Mouse (Mus musculus) liver, postnatal 0 days (tissue): ENCODE results near the gene Pdik1l. TPM values are rescaled to one million over a fixed set of nuclear protein-coding genes. Genes with fewer than 3 reads are reported as not detected.

Experiments
- ATAC-seq: fragments of 200-750 bp; cut with Nextera tagmentation; 2 replicates; pipeline ENCODE4 v1.8.0; 2017; ENCODE audit warnings: mild to moderate bottlenecking, moderate library complexity
- DNase-seq: peaks from one replicate; pipeline ENCODE4 v3.0.0-alpha.2; 2016
- H3K27ac ChIP-seq: fragments of 300-500 bp; sonication (generic); 2 replicates; pipeline ENCODE4 v1.5.1; 2014; ENCODE audit warnings: antibody characterized with exemption, moderate library complexity, mild to moderate bottlenecking, low read depth
- H3K27me3 ChIP-seq: fragments of 300-500 bp; sonication (generic); 2 replicates; pipeline ENCODE4 v1.6.1; 2014; ENCODE audit warnings: low read length, control low read depth, mixed read lengths; ENCODE audit not compliant: insufficient read depth
- H3K36me3 ChIP-seq: fragments of 300-500 bp; sonication (generic); replicated peaks from 2 replicates; pipeline ENCODE4 v1.6.1; 2014; ENCODE audit warnings: mild to moderate bottlenecking, control low read depth, low read length, moderate library complexity, mixed read lengths; ENCODE audit not compliant: insufficient read depth
- H3K4me1 ChIP-seq: fragments of 300-500 bp; sonication (generic); 2 replicates; pipeline ENCODE4 v1.6.1; 2014; ENCODE audit warnings: antibody characterized with exemption, mild to moderate bottlenecking, control low read depth; ENCODE audit not compliant: insufficient read depth
- H3K4me2 ChIP-seq: fragments of 300-500 bp; sonication (generic); 2 replicates; pipeline ENCODE4 v1.6.1; 2014; ENCODE audit warnings: low read depth, mild to moderate bottlenecking, low read length, moderate library complexity, mixed read lengths
- H3K4me3 ChIP-seq: fragments of 300-500 bp; sonication (generic); 2 replicates; pipeline ENCODE4 v1.5.1; 2014; ENCODE audit warnings: low read depth, low read length
- H3K9ac ChIP-seq: fragments of 300-500 bp; sonication (generic); replicated peaks from 2 replicates; pipeline ENCODE4 v1.6.1; 2014; ENCODE audit warnings: mild to moderate bottlenecking, moderate library complexity
- H3K9me3 ChIP-seq: fragments of 300-500 bp; sonication (generic); 2 replicates; pipeline ENCODE4 v1.6.1; 2016; ENCODE audit warnings: mild to moderate bottlenecking, control low read depth, low read length, mixed read lengths
- CTCF ChIP-seq: sonication (generic); IDR thresholded peaks from 2 replicates; pipeline ENCODE4 v1.5.1; 2016; ENCODE audit warnings: antibody characterized with exemption, low read depth
- EP300 ChIP-seq: IDR thresholded peaks from 2 replicates; pipeline ENCODE4 v1.6.1; 2016; ENCODE audit warnings: antibody characterized with exemption, low read depth, mild to moderate bottlenecking
- WGBS: fragments of 180-500 bp; shearing (Covaris S2); extraction: QIAGEN DNeasy Blood & Tissue Kit; methylation state at CpG from one replicate; pipeline ENCODE4 v1.1.7; 2014; ENCODE audit not compliant: insufficient replicate concordance; 5-methylcytosine and 5-hydroxymethylcytosine counted together
- polyA plus RNA-seq: library from polyadenylated mRNA; unstranded; fragments of >200 nt; fragmentation: Nextera tagmentation; extraction: Ambion mirVana; gene quantifications from 2 replicates; pipeline ENCODE4 v1.2.1, GENCODE M21; 2015

Gene Pdik1l
- polyA plus RNA-seq, 1 experiment from 2014 or later, result 7.2 TPM

GRCm38 (mm10) chr4:134306963-134307362 lies 19.3 kb upstream of the Pdik1l start:
- H3K27me3 ChIP-seq, result no peaks in the 10 kb centered on the region
- no peak overlapping the region for H3K4me3 ChIP-seq
- peak overlapping the region; percentile 54; the same call in 1 of the 2 replicates for H3K4me2 ChIP-seq
- no peaks in the 10 kb centered on the region for H3K36me3 ChIP-seq
- peaks cover 8% of the 10 kb centered on the region for H3K4me1 ChIP-seq
- H3K9me3 ChIP-seq, result no peaks in the 10 kb centered on the region
- WGBS, result 51% methylated on average over 2 of the region's 2 CpGs
- no peak overlapping the region for H3K9ac ChIP-seq
- no peak for TF ChIP-seq CTCF
- no peak for TF ChIP-seq EP300
- peak; percentile 50 for ATAC-seq
- peak overlapping the region; percentile 30; the same call in 1 of the 2 replicates for H3K27ac ChIP-seq
- no peak for DNase-seq

- WGBS, result 80% methylated on average over 5 of the region's 5 CpGs
- no peak for TF ChIP-seq CTCF
- no peak for TF ChIP-seq EP300
- H3K27me3 ChIP-seq, result no peaks in the 10 kb centered on the region
- ATAC-seq, result no peak
- no peaks in the 10 kb centered on the region for H3K36me3 ChIP-seq
- H3K4me1 ChIP-seq, result peaks cover 2% of the 10 kb centered on the region
- H3K27ac ChIP-seq, result no peak overlapping the region
- H3K9me3 ChIP-seq, result no peaks in the 10 kb centered on the region
- no peak overlapping the region for H3K9ac ChIP-seq
- H3K4me3 ChIP-seq, result no peak overlapping the region
- no peak overlapping the region for H3K4me2 ChIP-seq
- no peak for DNase-seq
Observed at GRCm38 (mm10) chr4:134302084-134302483, 14.4 kb upstream of the Pdik1l start.

GRCm38 (mm10) chr4:134300316-134300715 lies 12.6 kb upstream of the Pdik1l start:
- no peak overlapping the region for H3K9ac ChIP-seq
- H3K9me3 ChIP-seq, result 0 out of 2 replicates have a peak, but pooled peaks cover 2% of the 10 kb centered on the region
- ATAC-seq (no peak), DNase-seq (no peak)
- 47% methylated on average over 9 of the region's 9 CpGs for WGBS
- H3K4me2 ChIP-seq, result no peak overlapping the region
- no peak for TF ChIP-seq EP300
- TF ChIP-seq CTCF, result no peak
- H3K27me3 ChIP-seq, result no peaks in the 10 kb centered on the region
- no peak overlapping the region for H3K4me3 ChIP-seq
- H3K4me1 ChIP-seq, result no peaks in the 10 kb centered on the region
- no peaks in the 10 kb centered on the region for H3K36me3 ChIP-seq
- no peak overlapping the region for H3K27ac ChIP-seq

GRCm38 (mm10) chr4:134299498-134299810 lies 11.8 kb upstream of the Pdik1l start:
- DNase-seq, result no peak
- 0 out of 2 replicates have a peak, but pooled peaks cover 2% of the 10 kb centered on the region for H3K9me3 ChIP-seq
- no peaks in the 10 kb centered on the region for H3K36me3 ChIP-seq
- no peak for ATAC-seq
- H3K27me3 ChIP-seq, result no peaks in the 10 kb centered on the region
- no peak overlapping the region for H3K27ac ChIP-seq
- H3K4me1 ChIP-seq, result no peaks in the 10 kb centered on the region
- TF ChIP-seq CTCF (no peak), EP300 (no peak)
- H3K4me2 ChIP-seq, result no peak overlapping the region
- H3K4me3 ChIP-seq, result no peak overlapping the region
- 52% methylated on average over 4 of the region's 4 CpGs for WGBS
- no peak overlapping the region for H3K9ac ChIP-seq

GRCm38 (mm10) chr4:134298626-134299497 lies 11.2 kb upstream of the Pdik1l start:
- Histone ChIP-seq H3K4me2 (no peak overlapping the region), H3K27ac (no peak overlapping the region), H3K27me3 (peaks cover 4% of the 10 kb centered on the region; the same call in 1 of the 2 replicates), H3K9ac (no peak overlapping the region), H3K4me3 (no peak overlapping the region), H3K36me3 (no peaks in the 10 kb centered on the region), H3K4me1 (no peaks in the 10 kb centered on the region), H3K9me3 (0 out of 2 replicates have a peak, but pooled peaks cover 2% of the 10 kb centered on the region)
- ATAC-seq (no peak), DNase-seq (no peak)
- 61% methylated on average over 19 of the region's 19 CpGs for WGBS
- TF ChIP-seq CTCF (no peak), EP300 (no peak)

GRCm38 (mm10) chr4:134297369-134297768 lies 9.7 kb upstream of the Pdik1l start:
- DNase-seq, result no peak
- Histone ChIP-seq H3K4me1 (no peaks in the 10 kb centered on the region), H3K9me3 (0 out of 2 replicates have a peak, but pooled peaks cover 2% of the 10 kb centered on the region), H3K27me3 (peaks cover 8% of the 10 kb centered on the region), H3K9ac (no peak overlapping the region), H3K27ac (no peak overlapping the region), H3K36me3 (no peaks in the 10 kb centered on the region), H3K4me3 (no peak overlapping the region), H3K4me2 (no peak overlapping the region)
- no peak for ATAC-seq
- TF ChIP-seq CTCF (no peak), EP300 (no peak)
- 84% methylated on average over 8 of the region's 8 CpGs for WGBS
